Mouse (Mus musculus): ENCODE results near the gene Cnih3. TPM values are rescaled to one million over a fixed set of nuclear protein-coding genes. Genes with fewer than 3 reads are reported as not detected.

Cnih3 gene
- total RNA-seq, 1 experiment = 0.22 TPM

- TF ChIP-seq ZNF384 (IDR thresholded peaks at IDR 0.05; ENCODE audit: low read depth, low read length) = no peak
- TF ChIP-seq ZC3H11A (IDR thresholded peaks at IDR 0.05; ENCODE audit: borderline replicate concordance, low read depth, low read length) = no peak
- no peak for TF ChIP-seq CHD2 (IDR thresholded peaks at IDR 0.05; ENCODE audit: low read depth, low read length)
- TF ChIP-seq HCFC1 (IDR thresholded peaks at IDR 0.05; ENCODE audit: borderline replicate concordance, insufficient read depth, low read length) = no peak
- no peak for TF ChIP-seq MAFK (IDR thresholded peaks at IDR 0.05; ENCODE audit: insufficient read depth, low read depth, low read length)
- Histone ChIP-seq H3K9me3 (ENCODE audit: control insufficient read depth, insufficient read depth, low read depth, low read length) (no peaks in the 10 kb centered on the region), H3K4me3 (ENCODE audit: insufficient read depth in 1 of 2, low read depth in 1 of 2, low read length in 2 of 2, poor library complexity in 1 of 2, severe bottlenecking in 1 of 2) (no peak overlapping the region), H3K9ac (ENCODE audit: insufficient read depth, low read depth, low read length, poor library complexity, severe bottlenecking) (no peak overlapping the region), H3K27ac (ENCODE audit: insufficient read depth, low read depth, low read length, poor library complexity, severe bottlenecking) (no peak overlapping the region), H3K36me3 (ENCODE audit: control insufficient read depth, insufficient read depth, low read length, poor library complexity, severe bottlenecking) (no peaks in the 10 kb centered on the region), H3K4me1 (ENCODE audit: control insufficient read depth in 2 of 2, insufficient read depth in 2 of 2, low read length in 2 of 2, poor library complexity in 1 of 2) (no peaks in the 10 kb centered on the region)
- DNase-seq (ENCODE audit: low read depth, low spot score) = no peak
- in situ Hi-C loops (cut with MboI; ENCODE audit: low sequenced_read_pairs in 2 of 2, unreplicated experiment in 2 of 2) = no loop called here
Measured at GRCm38 (mm10) chr1:181321149-181321548, 31.3 kb upstream of the Cnih3 start.

DNA sequence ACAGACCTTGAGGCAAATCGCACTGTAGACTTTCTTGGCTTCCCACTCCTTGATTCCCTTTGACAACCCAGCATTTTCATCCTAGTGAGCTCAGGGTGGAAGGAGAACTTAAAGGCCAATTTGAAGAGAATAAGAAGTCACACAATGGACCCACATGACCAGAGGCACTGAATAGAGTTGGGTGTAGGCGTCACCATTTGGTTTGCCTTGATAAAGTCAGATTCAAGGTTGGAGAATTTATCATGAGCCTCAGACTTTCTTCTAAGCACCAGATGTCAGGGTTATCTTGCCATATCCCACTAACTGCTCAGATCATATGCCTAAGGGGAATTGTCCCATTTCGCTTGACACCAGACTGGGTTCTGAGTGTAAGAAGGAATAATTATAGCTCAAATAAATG lies 29.3 kb upstream of the Cnih3 start:
- DNase-seq (ENCODE audit: low read depth, low spot score) = no peak
- in situ Hi-C loops (cut with MboI; ENCODE audit: low sequenced_read_pairs in 2 of 2, unreplicated experiment in 2 of 2) = no loop called here
- Histone ChIP-seq H3K4me3 (ENCODE audit: insufficient read depth in 1 of 2, low read depth in 1 of 2, low read length in 2 of 2, poor library complexity in 1 of 2, severe bottlenecking in 1 of 2) (no peak overlapping the region), H3K36me3 (ENCODE audit: control insufficient read depth, insufficient read depth, low read length, poor library complexity, severe bottlenecking) (no peaks in the 10 kb centered on the region), H3K4me1 (ENCODE audit: control insufficient read depth in 2 of 2, insufficient read depth in 2 of 2, low read length in 2 of 2, poor library complexity in 1 of 2) (no peaks in the 10 kb centered on the region), H3K9me3 (ENCODE audit: control insufficient read depth, insufficient read depth, low read depth, low read length) (no peaks in the 10 kb centered on the region), H3K9ac (ENCODE audit: insufficient read depth, low read depth, low read length, poor library complexity, severe bottlenecking) (no peak overlapping the region), H3K27ac (ENCODE audit: insufficient read depth, low read depth, low read length, poor library complexity, severe bottlenecking) (no peak overlapping the region)
- TF ChIP-seq ZNF384 (IDR thresholded peaks at IDR 0.05; ENCODE audit: low read depth, low read length) = no peak
- TF ChIP-seq ZC3H11A (IDR thresholded peaks at IDR 0.05; ENCODE audit: borderline replicate concordance, low read depth, low read length) = no peak
- TF ChIP-seq CHD2 (IDR thresholded peaks at IDR 0.05; ENCODE audit: low read depth, low read length) = no peak
- no peak for TF ChIP-seq MAFK (IDR thresholded peaks at IDR 0.05; ENCODE audit: insufficient read depth, low read depth, low read length)

- in situ Hi-C loops (cut with MboI; ENCODE audit: low sequenced_read_pairs in 2 of 2, unreplicated experiment in 2 of 2) = no loop called here
- H3K9ac ChIP-seq (ENCODE audit: insufficient read depth, low read depth, low read length, poor library complexity, severe bottlenecking) = no peak overlapping the region
- H3K4me1 ChIP-seq (ENCODE audit: control insufficient read depth in 2 of 2, insufficient read depth in 2 of 2, low read length in 2 of 2, poor library complexity in 1 of 2) = no peaks in the 10 kb centered on the region
- no peaks in the 10 kb centered on the region for H3K36me3 ChIP-seq (ENCODE audit: control insufficient read depth, insufficient read depth, low read length, poor library complexity, severe bottlenecking)
- DNase-seq (ENCODE audit: low read depth, low spot score) = no peak
- no peak for TF ChIP-seq ZNF384 (IDR thresholded peaks at IDR 0.05; ENCODE audit: low read depth, low read length)
- no peak for TF ChIP-seq ZC3H11A (IDR thresholded peaks at IDR 0.05; ENCODE audit: borderline replicate concordance, low read depth, low read length)
- TF ChIP-seq HCFC1 (IDR thresholded peaks at IDR 0.05; ENCODE audit: borderline replicate concordance, insufficient read depth, low read length) = no peak
- TF ChIP-seq MAFK (IDR thresholded peaks at IDR 0.05; ENCODE audit: insufficient read depth, low read depth, low read length) = no peak
- TF ChIP-seq CHD2 (IDR thresholded peaks at IDR 0.05; ENCODE audit: low read depth, low read length) = no peak
- no peak overlapping the region for H3K27ac ChIP-seq (ENCODE audit: insufficient read depth, low read depth, low read length, poor library complexity, severe bottlenecking)
- no peak overlapping the region for H3K4me3 ChIP-seq (ENCODE audit: insufficient read depth in 1 of 2, low read depth in 1 of 2, low read length in 2 of 2, poor library complexity in 1 of 2, severe bottlenecking in 1 of 2)
- no peaks in the 10 kb centered on the region for H3K9me3 ChIP-seq (ENCODE audit: control insufficient read depth, insufficient read depth, low read depth, low read length)
Measured at GRCm38 (mm10) chr1:181327137-181327536, 25.3 kb upstream of the Cnih3 start.

DNA sequence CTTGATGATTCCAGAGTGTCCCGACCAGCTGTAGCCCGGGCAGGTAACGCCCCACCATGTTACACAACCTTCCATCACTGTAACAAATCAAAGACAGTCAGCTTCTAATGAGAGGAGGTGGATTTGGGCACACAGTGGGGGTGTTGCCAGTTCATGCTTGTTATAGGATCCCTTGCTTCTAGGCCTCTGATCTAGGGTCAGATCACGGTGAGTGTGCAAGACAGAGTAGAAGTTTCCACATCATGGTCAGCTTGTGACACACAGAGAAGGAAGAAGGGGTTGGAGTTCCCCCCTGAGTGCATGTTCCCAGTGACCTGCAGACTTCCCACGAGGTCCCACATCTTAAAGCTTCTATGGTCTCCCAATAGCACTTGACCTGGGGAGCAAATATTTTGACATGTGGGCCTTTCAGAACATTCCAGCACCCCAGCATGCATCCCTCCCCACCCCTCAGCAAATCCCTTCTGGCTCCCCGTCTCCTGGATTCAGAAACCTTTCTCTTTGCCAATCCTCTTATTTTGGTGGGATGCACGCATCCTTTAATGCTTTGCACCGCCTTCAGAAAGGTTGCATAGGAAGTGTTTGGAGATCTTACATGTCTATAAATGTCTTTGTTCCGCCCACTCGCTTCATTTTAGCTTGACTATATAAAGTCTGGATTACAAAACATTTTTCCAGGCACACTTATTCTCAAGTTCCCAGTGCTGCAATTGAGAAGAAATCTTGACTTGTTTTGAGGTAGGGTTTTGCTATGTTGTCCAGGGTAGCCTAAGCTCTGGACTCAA lies 24.6 kb upstream of the Cnih3 start:
- Histone ChIP-seq H3K36me3 (ENCODE audit: control insufficient read depth, insufficient read depth, low read length, poor library complexity, severe bottlenecking) (no peaks in the 10 kb centered on the region), H3K4me1 (ENCODE audit: control insufficient read depth in 2 of 2, insufficient read depth in 2 of 2, low read length in 2 of 2, poor library complexity in 1 of 2) (no peaks in the 10 kb centered on the region), H3K27ac (ENCODE audit: insufficient read depth, low read depth, low read length, poor library complexity, severe bottlenecking) (no peak overlapping the region), H3K9me3 (ENCODE audit: control insufficient read depth, insufficient read depth, low read depth, low read length) (no peaks in the 10 kb centered on the region), H3K4me3 (ENCODE audit: insufficient read depth in 1 of 2, low read depth in 1 of 2, low read length in 2 of 2, poor library complexity in 1 of 2, severe bottlenecking in 1 of 2) (no peak overlapping the region), H3K9ac (ENCODE audit: insufficient read depth, low read depth, low read length, poor library complexity, severe bottlenecking) (no peak overlapping the region)
- in situ Hi-C loops (cut with MboI; ENCODE audit: low sequenced_read_pairs in 2 of 2, unreplicated experiment in 2 of 2) = no loop called here
- TF ChIP-seq HCFC1 (IDR thresholded peaks at IDR 0.05; ENCODE audit: borderline replicate concordance, insufficient read depth, low read length) (no peak), ZC3H11A (IDR thresholded peaks at IDR 0.05; ENCODE audit: borderline replicate concordance, low read depth, low read length) (no peak), MAFK (IDR thresholded peaks at IDR 0.05; ENCODE audit: insufficient read depth, low read depth, low read length) (no peak), CHD2 (IDR thresholded peaks at IDR 0.05; ENCODE audit: low read depth, low read length) (no peak)
- DNase-seq (ENCODE audit: low read depth, low spot score) = no peak

Data from ES-E14 (cell line).